Mouse (Mus musculus) embryonic fibroblast, embryonic 13.5 days (primary cell): ENCODE results near the gene Lacc1.

ENCODE experiments used
- CTCF ChIP-seq: IDR thresholded peaks from 2 replicates; pipeline ENCODE4 v1.5.1; 2011; ENCODE audit warnings: mild to moderate bottlenecking, control low read depth, low read length, moderate library complexity, borderline replicate concordance; ENCODE audit not compliant: insufficient read depth
- POLR2A ChIP-seq: IDR thresholded peaks from 2 replicates; pipeline ENCODE4 v1.6.1; 2011; ENCODE audit warnings: low read depth, mild to moderate bottlenecking, control low read depth, low read length, moderate library complexity

GRCm38 (mm10) chr14:76981781-76982180, 54.9 kb downstream of the Lacc1 start:
- TF ChIP-seq CTCF (no peak), POLR2A (no peak)
